Mouse (Mus musculus): ENCODE measurements around the gene Olfr1131. TPM values are rescaled to one million over a fixed set of nuclear protein-coding genes. Genes with fewer than 3 reads are reported as not detected.

The Olfr1131 gene
- not detected for polyA plus RNA-seq (2012; fragmentation: generic; extraction: Trizol)

DNA sequence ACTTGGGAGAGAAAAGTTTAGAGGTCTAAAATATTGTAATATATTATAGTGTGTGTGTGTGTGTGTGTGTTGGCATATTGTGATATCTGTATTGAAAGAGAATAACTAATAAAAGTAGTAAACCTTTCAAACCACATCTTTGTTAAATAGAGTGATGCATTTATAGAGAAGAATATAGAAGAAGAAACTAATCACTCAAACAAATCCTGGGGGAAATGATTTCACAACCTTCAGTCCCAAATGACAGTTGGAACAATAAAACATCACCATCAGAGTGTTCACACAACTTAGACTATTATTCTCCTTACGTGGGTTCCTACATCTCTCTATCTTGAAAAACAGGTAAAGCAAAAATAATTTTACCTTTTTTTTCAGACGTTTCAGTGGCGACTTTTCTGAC lies at the start of gene Olfr1131:
Gene Olfr1131 (plus strand): TSS at position 301 of the 400 bp plus-strand sequence.

DNA sequence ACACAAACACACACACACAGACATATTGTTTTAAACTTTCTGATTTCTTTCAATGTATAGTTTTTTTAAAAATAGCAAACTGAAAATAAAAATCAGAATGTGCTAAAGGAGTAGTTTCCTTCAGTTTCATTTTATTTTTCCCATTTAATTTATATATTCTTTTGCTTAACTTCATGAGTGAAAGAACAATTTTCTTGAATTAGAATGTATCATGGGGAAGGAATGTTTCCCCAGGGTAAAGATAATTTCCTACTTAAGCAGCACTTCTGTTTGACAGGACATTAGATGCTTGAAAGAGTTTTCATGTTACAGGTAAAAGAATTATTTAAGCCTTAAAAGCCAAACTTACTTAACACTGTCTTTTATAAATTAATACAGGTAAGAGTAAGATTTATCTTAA lies 21.0 kb upstream of the Olfr1131 start, which contains the start of gene Olfr1130:
Gene Olfr1130 (plus strand): TSS at position 301 of the 400 bp plus-strand sequence.

DNA sequence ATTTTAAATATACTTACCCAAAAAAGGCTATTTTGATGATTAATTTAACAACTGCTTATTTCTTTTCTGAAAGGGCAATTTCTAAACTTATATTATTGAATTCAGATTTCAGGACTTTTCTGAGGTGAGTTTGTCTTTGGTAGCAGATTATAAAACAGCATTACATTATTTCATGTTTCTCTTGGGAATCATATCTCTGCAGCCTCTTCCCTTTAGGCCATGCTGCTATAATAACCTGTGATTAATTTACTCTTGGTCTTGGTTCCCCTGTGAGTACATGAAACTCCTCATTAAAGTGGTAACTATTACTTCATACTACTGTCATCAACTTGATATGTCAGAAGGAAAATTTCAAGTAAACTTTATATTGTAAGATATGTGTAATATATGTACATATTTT lies 10.5 kb downstream of the Olfr1131 start, which contains the start of gene Olfr1132:
Gene Olfr1132 (minus strand): TSS at position 101 of the 400 bp plus-strand sequence.

DNA sequence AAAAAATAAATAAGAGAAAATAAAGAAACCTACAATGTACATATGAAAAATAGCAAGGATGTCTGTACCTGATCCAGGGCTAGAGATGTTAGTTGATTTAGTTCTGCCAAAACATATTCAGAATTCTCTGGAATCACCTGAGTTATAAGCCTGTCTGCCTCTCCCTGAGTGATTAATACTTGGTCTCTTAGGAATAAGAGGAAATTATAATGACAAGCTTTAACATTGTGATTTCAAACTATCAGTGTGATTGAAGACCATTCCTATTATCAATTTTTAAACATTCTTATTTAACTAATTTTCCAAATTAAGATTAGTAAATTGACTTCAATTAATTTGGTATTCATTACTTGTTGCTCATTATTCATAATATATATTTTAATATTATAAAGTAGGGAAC lies 20.4 kb downstream of the Olfr1131 start, which contains the start of gene Olfr1133:
Gene Olfr1133 (minus strand): TSS at position 101 of the 400 bp plus-strand sequence.

DNA sequence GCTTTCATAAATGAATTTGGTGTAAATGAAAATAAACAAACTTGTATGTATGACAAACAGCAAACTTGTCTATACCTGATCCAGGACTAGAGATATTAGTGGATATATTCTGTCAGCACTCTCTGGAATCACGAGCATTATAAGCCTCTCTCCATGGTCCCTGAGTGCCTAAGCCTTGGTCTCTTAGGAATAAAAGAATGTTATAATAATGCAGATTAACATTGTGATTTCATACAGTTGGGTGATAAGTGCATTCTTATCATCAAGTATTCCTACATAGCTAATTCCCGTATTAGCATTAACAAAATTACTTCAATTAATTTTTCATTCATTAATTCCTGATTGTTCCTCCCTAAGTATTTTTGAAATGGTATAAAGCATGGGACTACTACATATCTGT lies 31.5 kb downstream of the Olfr1131 start, which contains the start of gene Olfr1134:
Gene Olfr1134 (minus strand): TSS at position 101 of the 400 bp plus-strand sequence.

DNA sequence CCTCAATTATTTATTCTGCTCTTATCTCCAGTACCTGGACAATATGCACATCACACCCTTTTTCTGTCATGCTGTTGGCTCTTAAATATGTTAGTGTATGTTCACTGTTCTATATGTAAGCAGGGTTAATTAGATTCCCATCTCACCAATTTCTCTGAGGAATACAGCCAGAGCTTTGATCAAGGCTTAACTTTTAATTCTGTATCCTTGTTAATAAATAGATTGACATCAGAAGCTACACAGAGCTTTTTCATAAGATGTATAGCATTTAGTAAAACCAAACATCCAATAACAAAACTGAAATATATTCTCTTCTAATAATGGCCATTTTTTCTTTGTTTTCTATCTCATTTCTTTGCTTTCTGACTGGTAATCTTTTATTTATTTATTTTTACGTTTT lies 46.7 kb downstream of the Olfr1131 start, which contains the start of gene Olfr1135:
Gene Olfr1135 (minus strand): TSS at position 101 of the 400 bp plus-strand sequence.

Other genes with a start within 250 kb of the Olfr1131 start
- gene Olfr1122, start 241.3 kb upstream of the Olfr1131 start, polyA plus RNA-seq (2012; fragmentation: generic; extraction: Trizol) = not detected
- gene Olfr1123, start 210.5 kb upstream of the Olfr1131 start, polyA plus RNA-seq (2012; fragmentation: generic; extraction: Trizol) = not detected
- gene Olfr1124, start 196.8 kb upstream of the Olfr1131 start, polyA plus RNA-seq (2012; fragmentation: generic; extraction: Trizol) = not detected
- gene Olfr1126, start 173.1 kb upstream of the Olfr1131 start, polyA plus RNA-seq (2012; fragmentation: generic; extraction: Trizol) = not detected
- gene Pramel7, start 130.0 kb upstream of the Olfr1131 start, polyA plus RNA-seq (2012; fragmentation: generic; extraction: Trizol) = not detected
- not detected for gene Pramel6, start 120.5 kb upstream of the Olfr1131 start, polyA plus RNA-seq (2012; fragmentation: generic; extraction: Trizol)
- gene Olfr153, start 95.3 kb upstream of the Olfr1131 start, polyA plus RNA-seq (2012; fragmentation: generic; extraction: Trizol) = not detected
- not detected for gene Olfr1128, start 81.6 kb upstream of the Olfr1131 start, polyA plus RNA-seq (2012; fragmentation: generic; extraction: Trizol)
- gene Olfr1129, start 53.2 kb upstream of the Olfr1131 start, polyA plus RNA-seq (2012; fragmentation: generic; extraction: Trizol) = not detected
- gene Olfr1130, start 20.9 kb upstream of the Olfr1131 start, polyA plus RNA-seq (2012; fragmentation: generic; extraction: Trizol) = not detected
- gene Olfr1132, start 10.4 kb downstream of the Olfr1131 start, polyA plus RNA-seq (2012; fragmentation: generic; extraction: Trizol) = not detected
- gene Olfr1133, start 20.3 kb downstream of the Olfr1131 start, polyA plus RNA-seq (2012; fragmentation: generic; extraction: Trizol) = not detected
- not detected for gene Olfr1134, start 31.4 kb downstream of the Olfr1131 start, polyA plus RNA-seq (2012; fragmentation: generic; extraction: Trizol)
- gene Olfr1135, start 46.6 kb downstream of the Olfr1131 start, polyA plus RNA-seq (2012; fragmentation: generic; extraction: Trizol) = not detected
- not detected for gene Olfr1136, start 66.8 kb downstream of the Olfr1131 start, polyA plus RNA-seq (2012; fragmentation: generic; extraction: Trizol)
- not detected for gene Olfr1137, start 86.1 kb downstream of the Olfr1131 start, polyA plus RNA-seq (2012; fragmentation: generic; extraction: Trizol)
- not detected for gene Olfr1138, start 112.9 kb downstream of the Olfr1131 start, polyA plus RNA-seq (2012; fragmentation: generic; extraction: Trizol)
- gene Olfr1140, start 116.6 kb downstream of the Olfr1131 start, polyA plus RNA-seq (2012; fragmentation: generic; extraction: Trizol) = not detected
- gene Olfr1141, start 126.9 kb downstream of the Olfr1131 start, polyA plus RNA-seq (2012; fragmentation: generic; extraction: Trizol) = not detected
- not detected for gene Olfr152, start 152.4 kb downstream of the Olfr1131 start, polyA plus RNA-seq (2012; fragmentation: generic; extraction: Trizol)
- not detected for gene Olfr1143, start 173.5 kb downstream of the Olfr1131 start, polyA plus RNA-seq (2012; fragmentation: generic; extraction: Trizol)
- not detected for gene Olfr1145, start 182.7 kb downstream of the Olfr1131 start, polyA plus RNA-seq (2012; fragmentation: generic; extraction: Trizol)
- gene Olfr1148, start 203.4 kb downstream of the Olfr1131 start, polyA plus RNA-seq (2012; fragmentation: generic; extraction: Trizol) = not detected
- not detected for gene Olfr1150-ps1, start 216.9 kb downstream of the Olfr1131 start, polyA plus RNA-seq (2012; fragmentation: generic; extraction: Trizol)
- gene Olfr1151, start 228.8 kb downstream of the Olfr1131 start, polyA plus RNA-seq (2012; fragmentation: generic; extraction: Trizol) = not detected
- not detected for gene Olfr1152, start 239.4 kb downstream of the Olfr1131 start, polyA plus RNA-seq (2012; fragmentation: generic; extraction: Trizol)

All from C3H10T1/2 (cell line).